Mouse (Mus musculus) MEL (cell line): ENCODE results near the gene Fat3.

Source experiments
- CTCF ChIP-seq, 3 experiments: IDR thresholded peaks in 2 of 3; conservative IDR thresholded peaks in 1 of 3; 2 replicates each; pipeline ENCODE4 v1.5.1; 2011 to 2012; ENCODE audit warnings: low read length in 3 of 3, low read depth in 2 of 3, mild to moderate bottlenecking in 2 of 3, improper control_type of control experiment in 1 of 3, inconsistent platforms in 1 of 3, mixed read lengths in 1 of 3, moderate library complexity in 1 of 3; ENCODE audit not compliant: control insufficient read depth in 1 of 3, insufficient read depth in 1 of 3, poor library complexity in 1 of 3, severe bottlenecking in 1 of 3
- EP300 ChIP-seq, 2 experiments: IDR thresholded peaks; 2 replicates each; pipeline ENCODE4 v1.6.1; 2011; ENCODE audit warnings: improper control_type of control experiment in 2 of 2, low read length in 2 of 2, low read depth in 1 of 2, mild to moderate bottlenecking in 1 of 2
- HCFC1 ChIP-seq: IDR thresholded peaks from 2 replicates; pipeline ENCODE4 v1.6.1; 2012; ENCODE audit warnings: low read depth, mild to moderate bottlenecking, inconsistent platforms, low read length, improper control_type of control experiment, moderate library complexity
- MAFK ChIP-seq: IDR thresholded peaks from 2 replicates; pipeline ENCODE4 v1.6.1; 2011; ENCODE audit warnings: low read depth, mild to moderate bottlenecking, low read length, improper control_type of control experiment, borderline replicate concordance
- RAD21 ChIP-seq: IDR thresholded peaks from 2 replicates; pipeline ENCODE4 v1.6.1; 2011; ENCODE audit warnings: mild to moderate bottlenecking, low read depth, low read length, improper control_type of control experiment
- RCOR1 ChIP-seq: IDR thresholded peaks from 2 replicates; pipeline ENCODE4 v1.6.1; 2012; ENCODE audit warnings: low read depth, mild to moderate bottlenecking, inconsistent platforms, low read length, improper control_type of control experiment
- TAL1 ChIP-seq: IDR thresholded peaks from 2 replicates; pipeline ENCODE4 v1.6.1; 2012; ENCODE audit warnings: mild to moderate bottlenecking, inconsistent platforms, low read length, moderate library complexity, mixed read lengths
- TCF12 ChIP-seq: IDR thresholded peaks from 2 replicates; pipeline ENCODE4 v1.6.1; 2014; ENCODE audit warnings: low read depth, mild to moderate bottlenecking, inconsistent platforms, low read length, improper control_type of control experiment, moderate library complexity
- ZNF384 ChIP-seq: IDR thresholded peaks from 2 replicates; pipeline ENCODE4 v1.6.1; 2012; ENCODE audit warnings: low read depth, mild to moderate bottlenecking, inconsistent platforms, low read length, improper control_type of control experiment

DNA sequence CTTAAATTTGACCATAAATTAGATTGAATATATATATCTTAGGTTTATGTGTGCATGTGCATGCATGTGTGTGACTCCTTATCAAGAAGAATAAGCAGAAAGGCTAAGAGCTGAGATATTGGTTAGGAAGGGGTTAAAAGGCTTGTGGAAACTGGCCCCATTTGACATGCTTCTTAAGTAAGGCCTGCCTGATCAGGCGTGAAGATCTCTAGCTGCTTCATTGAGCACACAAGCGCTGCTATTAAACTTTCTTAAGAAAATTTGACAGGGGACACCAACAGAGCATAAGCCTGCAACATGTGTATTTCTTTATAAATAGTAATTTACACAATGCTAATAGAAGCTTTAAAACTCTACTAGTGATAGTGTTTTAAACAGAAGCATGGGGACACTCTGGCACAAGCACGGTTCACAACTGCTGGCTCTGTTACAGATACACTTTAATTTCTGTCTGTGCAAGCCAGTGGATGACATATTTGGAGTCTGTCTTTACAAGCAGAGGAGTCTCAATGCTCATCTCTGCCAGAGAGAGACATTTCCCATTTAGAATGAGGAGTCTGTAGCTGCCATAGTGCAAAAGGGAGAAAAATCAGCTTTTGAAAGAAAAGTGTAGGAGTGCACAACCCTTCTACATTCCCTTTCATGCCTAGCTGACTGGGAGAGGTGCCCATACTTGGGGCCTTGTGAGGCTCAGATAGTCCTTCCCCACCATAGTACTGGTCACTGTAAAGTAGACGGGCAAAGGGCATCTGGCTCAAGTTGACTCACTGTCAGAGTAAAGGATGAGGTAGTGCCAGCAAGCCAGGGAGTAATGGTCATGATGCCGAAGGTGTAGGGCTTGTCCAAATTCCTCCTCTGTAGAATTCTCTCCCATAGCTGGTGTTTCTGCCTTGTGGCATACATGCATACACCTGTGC lies 408.8 kb downstream of the Fat3 start:
- no peak for TF ChIP-seq CTCF (IDR thresholded peaks at IDR 0.05 in 2 of 3, conservative IDR thresholded peaks at IDR 0.05 in 1 of 3; ENCODE audit: control insufficient read depth in 1 of 3, insufficient read depth in 1 of 3, low read depth in 2 of 3, low read length in 3 of 3, poor library complexity in 1 of 3, severe bottlenecking in 1 of 3)
- TF ChIP-seq HCFC1 = no peak
- TF ChIP-seq MAFK = no peak
- no peak for TF ChIP-seq ZNF384
- TF ChIP-seq EP300 (IDR thresholded peaks at IDR 0.05; ENCODE audit: low read depth in 1 of 2, low read length in 2 of 2) = no peak
- no peak for TF ChIP-seq TCF12
- TF ChIP-seq RAD21 = no peak
- TF ChIP-seq RCOR1 = no peak
- no peak for TF ChIP-seq TAL1
